Mouse (Mus musculus): ENCODE results near the gene Hsp90aa1.
A peak's percentile ranks its signal among the peaks of the same experiment; 100 is the strongest.
"Not testable (repeated sequence)": the region's sequence is repeated elsewhere in the genome, so short reads cannot be mapped to it uniquely, and the experiment has no call there.

Gene Hsp90aa1

GRCm38 (mm10) chr12:110702556-110702955 lies at the start of gene Hsp90aa1:
TSS of gene Hsp90aa1 (minus strand) at chr12:110702728.
- DNase-seq (ENCODE audit: low spot score in 2 of 2): no peak

GRCm38 (mm10) chr12:110750770-110751439 lies 48.4 kb upstream of the Hsp90aa1 start:
- DNase-seq (ENCODE audit: low spot score in 2 of 2): peak; percentile 17

GRCm38 (mm10) chr12:110738158-110738921 lies 35.8 kb upstream of the Hsp90aa1 start:
- peak; percentile 10 to 23 for DNase-seq (ENCODE audit: low spot score in 2 of 2)

GRCm38 (mm10) chr12:110737170-110738157 lies 34.9 kb upstream of the Hsp90aa1 start, which contains the start of gene Wdr20:
TSS of gene Wdr20 (plus strand) at chr12:110737944.
- DNase-seq (ENCODE audit: low spot score in 2 of 2): peak; percentile 96 to 97

GRCm38 (mm10) chr12:110736641-110737040 lies 34.1 kb upstream of the Hsp90aa1 start:
- DNase-seq (ENCODE audit: low spot score in 2 of 2): no peak

GRCm38 (mm10) chr12:110733254-110733653 lies 30.7 kb upstream of the Hsp90aa1 start:
- not testable (repeated sequence) for DNase-seq (ENCODE audit: low spot score in 2 of 2)

GRCm38 (mm10) chr12:110726428-110726827 lies 23.9 kb upstream of the Hsp90aa1 start:
- DNase-seq (ENCODE audit: low spot score in 2 of 2): no peak

GRCm38 (mm10) chr12:110725489-110725888 lies 23.0 kb upstream of the Hsp90aa1 start:
- no peak for DNase-seq (ENCODE audit: low spot score in 2 of 2)

GRCm38 (mm10) chr12:110725051-110725450 lies 22.5 kb upstream of the Hsp90aa1 start:
- no peak for DNase-seq (ENCODE audit: low spot score in 2 of 2)

GRCm38 (mm10) chr12:110716004-110716403 lies 13.5 kb upstream of the Hsp90aa1 start:
- no peak for DNase-seq (ENCODE audit: low spot score in 2 of 2)

- no peak for DNase-seq (ENCODE audit: low spot score in 2 of 2)
Observed at GRCm38 (mm10) chr12:110714215-110714614, 11.7 kb upstream of the Hsp90aa1 start.

- DNase-seq (ENCODE audit: low spot score in 2 of 2): no peak
Observed at GRCm38 (mm10) chr12:110713784-110714183, 11.3 kb upstream of the Hsp90aa1 start.

GRCm38 (mm10) chr12:110711270-110711669 lies 8.7 kb upstream of the Hsp90aa1 start:
- DNase-seq (ENCODE audit: low spot score in 2 of 2): no peak

GRCm38 (mm10) chr12:110707451-110707850 lies 4.9 kb upstream of the Hsp90aa1 start:
- no peak for DNase-seq (ENCODE audit: low spot score in 2 of 2)

GRCm38 (mm10) chr12:110706337-110707231 lies 4.1 kb upstream of the Hsp90aa1 start:
- DNase-seq (ENCODE audit: low spot score in 2 of 2): peak; percentile 35 to 55

GRCm38 (mm10) chr12:110705419-110705818 lies 2.9 kb upstream of the Hsp90aa1 start:
- not testable (repeated sequence) for DNase-seq (ENCODE audit: low spot score in 2 of 2)

GRCm38 (mm10) chr12:110703682-110704081 lies 1.2 kb upstream of the Hsp90aa1 start:
- DNase-seq (ENCODE audit: low spot score in 2 of 2): no peak

GRCm38 (mm10) chr12:110703008-110703471 lies 512 bp upstream of the Hsp90aa1 start:
- DNase-seq (ENCODE audit: low spot score in 2 of 2): peak; percentile 73 to 80

GRCm38 (mm10) chr12:110701363-110701762 lies 1.2 kb downstream of the Hsp90aa1 start:
- not testable (repeated sequence) for DNase-seq (ENCODE audit: low spot score in 2 of 2)

- no peak for DNase-seq (ENCODE audit: low spot score in 2 of 2)
Observed at GRCm38 (mm10) chr12:110700730-110701129, 1.8 kb downstream of the Hsp90aa1 start.

GRCm38 (mm10) chr12:110699171-110699547 lies 3.4 kb downstream of the Hsp90aa1 start:
- no peak for DNase-seq (ENCODE audit: low spot score in 2 of 2)
